Mouse (Mus musculus) embryo, embryonic 10 days (tissue): ENCODE measurements around the gene Lrsam1.
A peak's percentile ranks its signal among the peaks of the same experiment; 100 is the strongest.

Experiments used
- DNase-seq: peaks from one replicate; pipeline ENCODE4 v3.0.0-alpha.2; 2015; ENCODE audit warnings: low spot score

Gene Lrsam1

DNA sequence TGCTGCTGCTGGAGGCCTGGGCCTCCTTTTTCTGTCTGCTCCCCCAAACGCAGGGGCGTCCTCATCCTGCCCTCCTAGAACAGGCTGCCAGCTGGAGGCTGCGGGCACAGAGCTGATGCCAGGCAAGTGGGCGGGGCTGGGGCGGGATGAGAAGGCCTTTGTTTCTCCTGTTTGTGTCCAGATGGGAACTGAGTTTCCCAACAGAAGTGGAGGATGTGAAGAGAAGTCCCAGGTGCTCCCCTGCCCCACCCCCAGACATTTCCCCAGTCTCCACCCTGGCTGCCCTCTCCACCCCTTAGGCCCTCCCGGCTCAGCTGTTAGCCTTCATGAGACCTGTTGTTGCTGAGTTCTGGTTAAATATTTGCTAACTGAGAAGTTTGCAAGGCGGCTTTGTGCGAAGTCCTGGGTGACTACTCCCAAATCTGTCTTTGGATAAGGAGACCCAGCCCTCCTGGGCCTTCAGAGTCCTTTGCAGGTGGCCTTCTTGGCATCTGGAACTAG, 65.8 kb downstream of the Lrsam1 start:
- no peak for DNase-seq

- no peak for DNase-seq
Observed at GRCm38 (mm10) chr2:32894097-32894496, 67.3 kb downstream of the Lrsam1 start.

- DNase-seq: no peak
Observed at GRCm38 (mm10) chr2:32892490-32892889, 68.9 kb downstream of the Lrsam1 start.

DNA sequence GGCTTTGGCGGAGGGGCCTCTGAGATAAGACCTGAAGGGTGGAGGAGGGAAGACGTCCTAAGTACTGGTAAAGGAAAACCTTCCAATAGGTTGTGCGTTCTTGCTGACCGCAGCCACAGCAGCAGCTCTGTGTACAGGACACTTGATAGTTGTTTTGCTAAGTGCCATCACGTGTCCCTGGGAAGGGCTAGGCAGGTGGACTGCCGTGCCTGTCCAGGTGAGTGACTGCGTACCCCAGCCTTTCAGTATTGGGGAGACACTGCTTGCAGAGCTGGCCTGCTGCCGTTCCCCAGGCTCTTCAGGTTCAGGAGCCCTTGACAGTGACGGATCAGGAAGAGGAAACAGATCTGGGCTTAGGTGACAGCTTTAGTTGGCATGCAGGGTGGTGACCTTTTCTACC, 70.1 kb downstream of the Lrsam1 start:
- no peak for DNase-seq

DNA sequence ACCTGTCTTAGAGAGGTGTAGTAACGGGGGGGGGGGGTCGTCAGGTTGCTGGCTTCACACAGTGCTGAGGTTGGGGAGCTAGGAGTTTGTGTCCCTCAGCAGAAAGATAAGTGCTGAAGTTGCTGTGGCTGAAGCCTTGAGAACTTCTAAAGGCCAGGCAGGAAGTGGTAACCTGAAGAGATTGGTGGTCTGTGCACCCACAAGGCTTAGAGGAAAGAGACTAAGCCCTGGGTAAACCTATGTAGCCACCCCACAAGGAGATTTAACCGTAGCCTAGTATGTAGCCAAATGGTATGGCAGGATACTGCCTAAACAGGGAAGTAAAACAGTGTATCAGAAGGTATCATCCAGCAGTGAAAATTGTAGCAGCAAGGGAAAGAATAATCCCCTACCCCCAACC, 71.1 kb downstream of the Lrsam1 start:
- no peak for DNase-seq

DNA sequence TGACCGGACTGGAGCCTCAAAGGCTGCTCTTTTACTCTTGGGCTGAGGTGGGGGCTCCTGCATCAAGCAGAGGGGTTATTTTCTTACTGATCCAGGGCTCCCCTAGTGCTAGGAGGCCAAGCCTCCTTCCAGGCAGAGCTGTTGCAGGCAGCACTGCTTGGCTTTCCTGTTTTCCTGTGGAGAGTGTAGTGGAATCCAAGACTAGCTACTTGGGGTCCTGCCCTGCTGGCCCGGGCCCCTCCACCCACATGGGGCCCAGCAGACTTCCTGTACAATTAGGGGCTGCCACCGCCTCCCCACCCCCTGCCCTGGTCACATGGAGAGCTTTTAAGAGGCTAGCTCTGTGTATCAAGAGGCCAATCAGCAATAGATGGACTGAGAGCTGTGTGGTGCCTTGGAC, 72.9 kb downstream of the Lrsam1 start:
- no peak for DNase-seq

- DNase-seq: peak; percentile 39
Observed at GRCm38 (mm10) chr2:32888029-32888428, 73.4 kb downstream of the Lrsam1 start.

DNA sequence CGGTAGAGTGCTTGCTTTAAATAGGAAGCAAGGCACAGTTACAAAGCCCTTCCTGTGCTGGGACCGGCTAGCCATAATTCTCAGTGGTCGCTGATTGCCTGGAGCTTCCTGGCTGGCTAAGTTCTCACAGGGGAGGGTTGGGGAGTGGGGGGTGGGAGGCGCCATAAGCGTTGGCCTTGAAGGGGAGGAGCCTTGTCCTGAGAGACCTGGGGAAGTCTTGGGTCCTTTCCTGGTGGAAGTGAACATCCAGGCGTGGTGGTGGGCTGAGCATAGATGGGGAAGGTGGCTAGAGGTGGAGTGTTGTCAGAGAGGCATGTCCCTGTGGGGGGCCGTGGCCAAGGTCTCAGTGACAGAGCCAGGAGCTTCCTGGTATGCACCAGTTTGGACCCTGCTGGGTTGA, 76.7 kb downstream of the Lrsam1 start:
- no peak for DNase-seq

DNA sequence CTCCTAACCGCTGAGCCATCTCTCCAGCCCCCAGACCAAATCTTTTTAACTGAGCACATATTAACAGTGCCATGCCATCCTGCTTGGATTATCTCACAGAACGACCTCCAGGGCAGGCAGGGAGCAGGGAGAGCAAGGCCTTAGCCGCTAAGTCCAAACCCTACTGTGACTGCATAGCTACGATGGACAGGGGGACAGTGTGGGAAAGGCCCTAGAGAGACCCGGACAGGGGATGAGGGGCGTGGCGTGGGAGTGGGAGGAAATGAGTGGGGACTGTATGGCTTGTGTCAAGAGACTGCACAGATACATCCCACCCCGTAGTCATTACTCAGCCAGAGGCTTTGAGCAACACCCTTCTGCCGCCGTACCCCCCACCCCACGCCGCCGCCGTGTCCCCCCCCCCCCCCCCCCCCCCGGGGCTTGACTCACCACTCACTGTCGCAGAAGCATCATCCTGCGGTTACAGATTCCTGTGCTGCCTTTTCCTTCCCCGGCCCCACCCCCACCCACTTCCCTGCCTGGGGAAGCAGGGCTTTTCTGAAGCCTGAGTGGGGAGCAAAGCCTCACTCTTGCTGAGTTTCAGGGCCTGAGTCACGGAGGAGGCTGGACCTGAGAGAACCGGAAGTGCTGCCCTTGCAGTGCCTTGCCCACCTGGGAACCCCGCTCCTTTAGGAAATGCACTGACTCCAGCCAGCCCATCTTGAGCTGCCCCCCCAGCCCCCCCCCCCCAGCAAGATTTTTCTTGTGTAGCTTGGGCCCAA, 79.0 kb downstream of the Lrsam1 start:
- no peak for DNase-seq

DNA sequence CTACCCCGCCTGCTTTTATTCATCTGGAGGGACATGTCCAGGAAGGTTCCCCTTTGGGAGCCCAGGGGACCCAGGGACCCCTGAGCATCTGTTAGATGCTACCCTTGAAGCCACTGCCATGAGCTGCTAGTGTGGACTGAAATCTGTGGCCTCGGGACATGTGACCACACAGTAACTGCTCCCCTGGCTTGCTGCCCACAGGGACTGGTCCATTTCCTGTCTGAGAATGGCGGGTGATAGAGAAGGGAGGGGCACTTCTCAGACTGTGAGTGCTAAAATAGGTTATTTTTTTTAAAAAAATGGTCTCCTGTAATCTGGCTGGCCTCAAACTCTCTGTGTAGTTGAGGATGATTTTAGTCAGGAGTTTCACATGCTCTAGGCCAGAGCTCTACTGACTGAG, 79.7 kb downstream of the Lrsam1 start:
- DNase-seq: no peak

DNA sequence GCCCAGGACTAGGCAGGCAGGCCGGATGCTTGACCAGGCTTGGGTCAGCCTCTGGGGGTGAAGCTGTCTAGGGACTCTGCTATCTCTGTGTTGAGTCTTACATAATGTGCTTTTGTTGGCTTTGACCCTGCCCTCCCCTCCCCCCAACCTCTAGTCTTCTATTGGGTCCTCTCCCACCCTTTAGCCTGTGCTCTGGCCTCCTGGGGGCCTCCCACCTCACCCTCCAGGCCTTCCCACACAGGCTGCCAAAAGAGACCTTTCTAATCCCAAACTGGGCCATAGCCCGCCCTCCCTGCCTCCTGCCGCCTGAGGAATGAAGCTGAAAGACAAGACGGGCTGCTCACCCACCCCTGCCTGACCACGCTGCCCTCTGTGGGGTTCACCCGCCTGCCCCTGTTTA, 80.4 kb downstream of the Lrsam1 start:
- no peak for DNase-seq

- no peak for DNase-seq
Observed at GRCm38 (mm10) chr2:32879593-32879992, 81.8 kb downstream of the Lrsam1 start.

DNA sequence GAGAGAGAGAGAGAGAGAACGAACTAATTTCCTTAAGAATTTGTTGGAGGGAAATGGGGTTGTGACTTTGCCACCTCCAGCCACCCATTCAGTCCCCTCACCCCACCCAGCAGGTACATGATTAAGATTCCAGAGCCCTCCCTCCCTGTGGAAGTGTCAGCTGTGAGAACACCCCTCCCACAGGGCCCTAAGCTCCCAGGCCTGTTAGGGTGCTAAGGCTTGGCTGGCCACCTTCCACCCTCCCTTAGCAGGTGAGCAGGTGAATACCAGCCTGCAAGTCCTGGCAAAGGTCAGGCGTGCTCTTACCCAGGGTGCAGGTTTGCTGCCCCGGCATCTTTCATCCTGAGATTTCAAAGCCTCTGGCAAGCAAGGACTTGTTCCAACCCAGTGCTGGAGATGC, 83.0 kb downstream of the Lrsam1 start:
- DNase-seq: no peak

DNA sequence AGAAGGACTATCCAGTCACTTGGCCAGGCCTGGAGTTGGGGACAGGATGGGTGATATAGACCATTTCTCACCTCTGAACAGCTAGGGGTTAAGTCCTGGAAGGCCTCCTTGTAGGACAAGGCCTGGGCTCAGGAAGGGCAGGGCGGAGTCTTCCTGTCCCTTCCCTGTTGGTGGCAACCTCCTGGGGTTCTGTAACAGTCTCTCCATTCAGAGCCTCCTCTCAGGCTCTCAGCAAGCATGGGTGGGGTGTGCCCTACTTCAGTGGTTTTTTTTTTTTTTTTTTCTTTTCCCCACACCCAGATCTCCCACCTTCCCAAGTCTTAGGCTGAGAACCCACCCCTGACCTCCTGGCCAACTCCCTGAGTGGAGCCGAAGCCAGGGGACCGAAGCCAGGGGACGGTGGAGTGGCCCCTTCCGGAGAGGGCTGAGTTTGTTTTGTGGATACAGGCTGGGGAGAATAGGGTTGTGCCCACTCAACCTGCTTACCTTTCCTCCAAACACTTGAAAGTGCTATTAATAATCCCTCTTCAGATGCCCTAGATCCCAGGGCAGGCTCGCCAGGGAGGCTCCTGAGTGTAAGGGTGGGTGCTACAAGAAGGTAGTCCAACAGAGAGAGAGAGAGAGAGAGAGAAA, 83.5 kb downstream of the Lrsam1 start:
- DNase-seq: no peak

- no peak for DNase-seq
Observed at GRCm38 (mm10) chr2:32877303-32877702, 84.1 kb downstream of the Lrsam1 start.

GRCm38 (mm10) chr2:32876490-32877302, 84.7 kb downstream of the Lrsam1 start:
- peak; percentile 44 for DNase-seq

GRCm38 (mm10) chr2:32875675-32876489, 85.5 kb downstream of the Lrsam1 start, which contains the start of gene Fam129b:
TSS of gene Fam129b (plus strand) at chr2:32876114.
- DNase-seq: peak; percentile 94
